Mouse (Mus musculus) hindlimb bud, embryonic 11.5 days (tissue): ENCODE results near the gene Wwp2.

ENCODE experiments used
- DNase-seq: peaks from one replicate; pipeline ENCODE4 v3.0.0-alpha.2; 2012; ENCODE audit warnings: low read depth, low spot score; ENCODE audit errors: extremely low spot score

Wwp2 gene

DNA sequence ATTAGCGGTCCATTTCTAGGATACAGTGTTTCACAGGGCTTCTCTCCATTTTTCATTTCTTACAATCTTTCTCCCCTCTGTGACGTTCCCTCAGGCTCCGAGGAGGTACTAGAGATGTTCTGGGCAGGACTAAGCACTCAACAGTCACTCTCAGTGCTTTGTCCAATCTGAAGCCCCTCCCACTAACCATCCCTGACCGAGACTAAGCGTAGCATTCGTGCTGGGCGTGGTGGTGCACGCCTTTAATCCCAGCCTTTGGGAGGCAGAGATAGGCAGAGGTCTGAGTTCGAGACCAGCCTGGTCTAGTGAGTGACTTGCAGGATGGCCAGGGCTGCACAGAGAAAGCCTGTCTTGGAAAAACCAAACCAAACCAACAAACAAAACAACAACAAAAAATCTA, 163.5 kb downstream of the Wwp2 start:
- DNase-seq = no peak

DNA sequence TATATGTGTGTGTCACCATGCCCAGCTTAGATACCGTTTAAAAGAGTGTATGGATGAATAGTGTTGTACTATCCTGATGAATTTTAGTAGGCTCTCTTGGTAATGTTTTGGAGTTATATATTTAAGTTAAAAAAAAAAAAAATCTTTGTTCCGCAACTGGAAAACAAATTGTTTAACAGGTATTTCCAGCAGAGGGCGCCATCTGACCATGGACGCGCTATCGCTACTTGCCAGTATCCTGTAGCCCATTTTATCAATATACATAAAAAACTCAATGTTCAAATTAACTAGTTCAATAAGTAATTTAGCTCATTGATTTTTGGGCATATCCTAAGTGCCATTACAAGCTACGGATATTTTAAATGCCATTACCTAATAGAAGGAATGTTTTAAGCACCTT, 166.9 kb downstream of the Wwp2 start:
- DNase-seq = peak; percentile 66
